Mouse (Mus musculus) cortical plate, adult 2 months (tissue): ENCODE measurements at regions not wholly inside any gene's neighbourhood (a gene's known extent, or its start where the extent isn't known, plus 50 kb on each side); places are given as distances from the start of the nearest gene placed in this dataset.

ENCODE experiments used
- CTCF ChIP-seq: fragments of 200-500 bp; IDR thresholded peaks from 2 replicates; pipeline ENCODE4 v1.5.1; 2011; ENCODE audit warnings: mild to moderate bottlenecking, control low read depth, low read length; ENCODE audit not compliant: insufficient read depth; ENCODE audit errors: extremely low read depth
- POLR2A ChIP-seq: fragments of 200-500 bp; IDR thresholded peaks from 2 replicates; pipeline ENCODE4 v1.6.1; 2011; ENCODE audit warnings: mild to moderate bottlenecking, low read length, control low read depth; ENCODE audit not compliant: insufficient read depth; ENCODE audit errors: extremely low read depth

GRCm38 (mm10) chr14:71937157-71937485 lies 554.5 kb downstream of the Gm9195 start:
- TF ChIP-seq POLR2A = no peak
- TF ChIP-seq CTCF = no peak
